Mouse (Mus musculus): ENCODE measurements around the gene Mrpl3. TPM values are rescaled to one million over a fixed set of nuclear protein-coding genes. Genes with fewer than 3 reads are reported as not detected.

Mrpl3 gene
- 114 TPM for polyA plus RNA-seq (2014; fragmentation: Illumina TruSeq; extraction: RNeasy Lipid Tissue Mini Kit (QIAGEN cat#74804); ENCODE audit: low read depth, low replicate concordance)

GRCm38 (mm10) chr9:105053147-105053557, at the start of gene Mrpl3:
Gene Mrpl3, plus strand, starts transcription at chr9:105053239.

Other genes starting within 250 kb of the Mrpl3 start
- 18.7 TPM for gene Nudt16, start 78.6 kb downstream of the Mrpl3 start, polyA plus RNA-seq (2014; fragmentation: Illumina TruSeq; extraction: RNeasy Lipid Tissue Mini Kit (QIAGEN cat#74804); ENCODE audit: low read depth, low replicate concordance)
- not detected for gene 1700080E11Rik, start 91.9 kb downstream of the Mrpl3 start, polyA plus RNA-seq (2014; fragmentation: Illumina TruSeq; extraction: RNeasy Lipid Tissue Mini Kit (QIAGEN cat#74804); ENCODE audit: low read depth, low replicate concordance)

All from adrenal gland, adult 10 weeks (tissue).